Comparison of ENCODE assay signal across 9 mouse cellular contexts in genomic region chr14:67993142-67993541, GRCm38 (mm10).
DNase-seq lines count a peak whose midpoint lies in the region; ATAC-seq lines count a peak whose summit lies in the region.
"Had no signal": no experiment of that assay in that cellular context is flagged by ENCODE, and none has a peak within 500 bp of the region (broad histone marks: within the 10 kb centered on the region; RNA-seq: fewer than 3 reads in every experiment).

No protein-coding gene starts in this region.

- no peak overlapping the region for H3K9ac ChIP-seq in liver, embryonic 12.5 days
- no peak overlapping the region for H3K9ac ChIP-seq in hindbrain, embryonic 16.5 days (ENCODE audit: low read depth, low read length)
- H3K9ac ChIP-seq in midbrain, embryonic 13.5 days (replicated peaks): no peak overlapping the region
- H3K9ac ChIP-seq: stomach, embryonic 15.5 days had no signal

- H3K27ac ChIP-seq in liver, embryonic 12.5 days: no peak overlapping the region
- no peak overlapping the region for H3K27ac ChIP-seq in hindbrain, embryonic 16.5 days (ENCODE audit: low read depth, low read length)
- no peak overlapping the region for H3K27ac ChIP-seq in midbrain, embryonic 13.5 days
- H3K27ac ChIP-seq: stomach, embryonic 15.5 days had no signal

- DNase-seq in liver: peak; percentile 58
- DNase-seq in cerebellum, postnatal 25 days: peak; percentile 71 to 79
- DNase-seq in frontal cortex, postnatal 25 days (ENCODE audit: low spot score in 2 of 2): peak; percentile 70 to 76
- DNase-seq in left cerebral cortex, postnatal 14 days (ENCODE audit: low spot score in 2 of 2): peak; percentile 86
- DNase-seq in splenic B cell, adult 2 months (ENCODE audit: low read depth, low spot score): peak; percentile 46

- H3K4me2 ChIP-seq in liver, embryonic 12.5 days: no peak overlapping the region
- H3K4me2 ChIP-seq in hindbrain, embryonic 16.5 days (ENCODE audit: low read length): peak overlapping the region; percentile 36
- peak overlapping the region; percentile 38; the same call in 1 of the 2 replicates for H3K4me2 ChIP-seq in midbrain, embryonic 13.5 days (replicated peaks)
- H3K4me2 ChIP-seq: stomach, embryonic 15.5 days had no signal

- no peak overlapping the region for H3K4me3 ChIP-seq in liver, embryonic 12.5 days
- H3K4me3 ChIP-seq in hindbrain, embryonic 16.5 days (ENCODE audit: low read length): no peak overlapping the region
- H3K4me3 ChIP-seq in midbrain, embryonic 13.5 days (replicated peaks): no peak overlapping the region
- H3K4me3 ChIP-seq: stomach, embryonic 15.5 days had no signal

- 15% methylated on average over 8 of the region's 8 CpGs for WGBS in liver, embryonic 12.5 days (ENCODE audit: insufficient replicate concordance)
- WGBS in hindbrain, embryonic 16.5 days: 20% methylated on average over 8 of the region's 8 CpGs
- WGBS in midbrain, embryonic 13.5 days: 12% methylated on average over 8 of the region's 8 CpGs

- H3K9me3 ChIP-seq in liver, embryonic 12.5 days (replicated peaks): no peaks in the 10 kb centered on the region
- no peaks in the 10 kb centered on the region for H3K9me3 ChIP-seq in hindbrain, embryonic 16.5 days (ENCODE audit: control insufficient read depth, low read length)
- no peaks in the 10 kb centered on the region for H3K9me3 ChIP-seq in midbrain, embryonic 13.5 days
- H3K9me3 ChIP-seq: stomach, embryonic 15.5 days had no signal

- H3K27me3 ChIP-seq in liver, embryonic 12.5 days (replicated peaks): no peaks in the 10 kb centered on the region
- no peaks in the 10 kb centered on the region for H3K27me3 ChIP-seq in hindbrain, embryonic 16.5 days (replicated peaks; ENCODE audit: control insufficient read depth, insufficient read depth, low read length)
- H3K27me3 ChIP-seq in midbrain, embryonic 13.5 days: no peaks in the 10 kb centered on the region
- H3K27me3 ChIP-seq in splenic B cell, adult 2 months (ENCODE audit: control insufficient read depth, insufficient read depth, low read length, poor library complexity, severe bottlenecking): no peaks in the 10 kb centered on the region
- H3K27me3 ChIP-seq: stomach, embryonic 15.5 days had no signal

- no peaks in the 10 kb centered on the region for H3K36me3 ChIP-seq in liver, embryonic 12.5 days
- H3K36me3 ChIP-seq in hindbrain, embryonic 16.5 days (ENCODE audit: control insufficient read depth, insufficient read depth, low read length): no peaks in the 10 kb centered on the region
- no peaks in the 10 kb centered on the region for H3K36me3 ChIP-seq in midbrain, embryonic 13.5 days
- H3K36me3 ChIP-seq in splenic B cell, adult 2 months (ENCODE audit: control insufficient read depth, insufficient read depth, low read length, poor library complexity, severe bottlenecking): no peaks in the 10 kb centered on the region
- H3K36me3 ChIP-seq: stomach, embryonic 15.5 days had no signal

- ATAC-seq in liver, embryonic 12.5 days: no peak
- ATAC-seq in hindbrain, embryonic 16.5 days: 0 out of 2 replicates have a peak, but pooled peaks have one; percentile 24
- peak; percentile 20; the same call in 1 of the 2 replicates for ATAC-seq in midbrain, embryonic 13.5 days

- no peaks in the 10 kb centered on the region for H3K4me1 ChIP-seq in liver, embryonic 12.5 days
- no peaks in the 10 kb centered on the region for H3K4me1 ChIP-seq in hindbrain, embryonic 16.5 days (ENCODE audit: control insufficient read depth, insufficient read depth, low read depth, low read length)
- H3K4me1 ChIP-seq in midbrain, embryonic 13.5 days (replicated peaks): 0 out of 2 replicates have a peak, but pooled peaks cover 3% of the 10 kb centered on the region
- H3K4me1 ChIP-seq: stomach, embryonic 15.5 days had no signal

- intact Hi-C loops in left cerebral cortex, postnatal 14 days (cut with DNase I): loop anchor here (2.0 to 10.0 kb wide), 4 partner anchors 59 to 702 kb away; no protein-coding TSS in a partner anchor
